Mouse (Mus musculus) neural tube, embryonic 10.5 days (tissue): ENCODE data around the gene Ifngr2.

Source experiments
- DNase-seq: peaks from one replicate; pipeline ENCODE4 v3.0.0-alpha.2; 2017; ENCODE audit warnings: low spot score; ENCODE audit errors: extremely low spot score

Gene Ifngr2

GRCm38 (mm10) chr16:91534888-91535287, 12.0 kb upstream of the Ifngr2 start:
- no peak for DNase-seq

DNA sequence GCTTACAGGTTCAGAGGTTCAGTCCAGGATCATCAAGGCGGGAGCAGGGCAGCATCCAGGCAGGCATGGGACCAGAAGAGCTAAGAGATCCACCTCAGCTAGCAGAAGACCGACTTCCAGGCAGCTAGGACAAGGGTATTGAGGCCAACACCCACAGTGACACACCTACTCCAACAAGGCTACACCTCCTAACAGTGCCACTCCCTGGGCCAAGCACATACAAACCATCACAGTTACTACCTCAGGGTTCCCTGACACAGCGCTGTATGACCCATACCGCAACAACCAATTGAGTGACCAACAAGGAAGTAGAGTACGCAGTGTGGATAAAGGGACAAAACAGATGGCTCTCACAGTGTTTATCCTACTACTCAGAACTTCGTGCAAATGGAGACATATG, 10.5 kb upstream of the Ifngr2 start:
- no peak for DNase-seq

DNA sequence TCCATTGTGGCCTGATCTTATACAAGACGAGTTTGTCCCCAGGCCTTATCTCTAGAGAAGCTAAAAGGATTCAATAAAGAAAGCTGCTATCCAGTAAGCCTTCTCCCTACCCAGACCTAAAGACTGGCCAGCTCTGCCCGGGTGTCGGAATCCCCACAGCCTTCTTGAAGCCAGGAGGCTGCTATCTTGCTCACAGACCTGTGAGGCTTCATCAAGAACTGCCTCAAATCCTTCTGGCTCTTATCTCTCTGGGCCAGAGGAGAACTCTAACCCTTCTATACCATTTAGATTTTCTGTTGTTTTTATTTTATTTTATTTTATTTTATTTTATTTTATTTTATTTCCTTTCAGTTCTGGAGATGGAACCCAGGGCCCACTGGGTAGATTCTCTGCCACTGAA, 9.8 kb upstream of the Ifngr2 start:
- DNase-seq, result no peak

- DNase-seq, result no peak
Measured at GRCm38 (mm10) chr16:91538051-91538450, 8.8 kb upstream of the Ifngr2 start.

DNA sequence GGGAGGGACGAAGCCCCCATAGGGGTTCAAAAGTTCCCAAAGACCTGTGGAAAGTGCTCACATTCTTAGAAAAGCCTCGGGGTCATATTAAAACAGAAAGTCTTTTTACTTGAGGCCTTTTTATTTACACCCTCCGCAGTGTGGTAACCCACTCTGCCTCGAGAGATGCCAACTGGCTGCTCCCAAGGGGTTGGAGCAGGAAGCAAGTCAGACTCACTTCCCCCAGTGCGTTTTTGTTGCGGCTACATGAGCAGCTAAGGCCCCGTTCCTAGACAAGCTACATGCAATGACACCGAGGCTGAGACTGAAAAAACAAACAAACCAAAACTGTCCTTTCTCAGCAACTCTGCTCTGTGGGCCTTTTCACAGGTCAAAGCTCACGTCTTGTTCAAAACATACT, 8.4 kb upstream of the Ifngr2 start:
- no peak for DNase-seq

- no peak for DNase-seq
Measured at GRCm38 (mm10) chr16:91541573-91542081, 5.2 kb upstream of the Ifngr2 start.

- DNase-seq, result no peak
Measured at GRCm38 (mm10) chr16:91543619-91544018, 3.3 kb upstream of the Ifngr2 start.

GRCm38 (mm10) chr16:91545597-91546281, 1.1 kb upstream of the Ifngr2 start:
- no peak for DNase-seq

DNA sequence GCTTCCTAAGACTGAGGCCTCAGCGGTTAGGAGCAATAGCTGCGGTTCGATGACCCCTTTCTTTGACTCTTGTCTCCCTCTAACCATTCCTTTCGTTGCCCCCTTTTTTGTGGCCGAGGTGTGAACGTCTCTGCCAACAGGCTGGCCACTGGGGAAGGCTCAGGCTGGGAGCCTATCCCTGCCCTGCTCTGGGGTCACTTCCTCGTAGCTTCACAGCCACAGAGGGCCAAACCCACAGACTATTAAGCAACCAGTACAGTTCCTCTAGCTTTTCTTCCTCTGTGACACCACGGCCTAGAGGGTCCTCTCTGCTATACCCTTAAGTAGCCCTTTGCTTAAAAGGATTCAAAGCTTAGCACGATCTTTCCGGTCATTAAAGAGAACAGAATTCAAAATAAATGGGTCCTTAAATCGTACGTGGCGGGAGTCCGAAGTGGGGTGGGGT, 459 bp upstream of the Ifngr2 start:
- DNase-seq, result no peak

DNA sequence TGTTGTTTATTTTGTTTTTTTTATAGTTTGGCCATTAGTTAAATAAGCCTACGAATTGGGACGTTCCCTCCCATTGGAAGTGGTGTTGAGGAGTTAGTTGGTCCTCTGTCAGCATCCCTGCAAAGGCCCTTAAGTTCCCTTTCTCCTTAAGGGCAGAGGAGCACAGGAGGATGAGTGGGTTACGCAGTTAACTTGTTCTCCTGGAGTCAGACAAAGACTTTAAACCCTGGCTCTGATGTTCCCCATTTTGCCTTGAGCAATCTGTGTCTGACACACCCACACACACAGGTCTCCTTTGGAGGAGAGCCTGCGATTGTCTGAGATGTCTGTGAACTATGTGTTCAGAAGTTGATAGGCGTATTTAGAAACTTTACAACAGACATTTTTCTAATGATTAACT, 1.1 kb downstream of the Ifngr2 start:
- DNase-seq, result no peak

- no peak for DNase-seq
Measured at GRCm38 (mm10) chr16:91548586-91548985, 1.7 kb downstream of the Ifngr2 start.

DNA sequence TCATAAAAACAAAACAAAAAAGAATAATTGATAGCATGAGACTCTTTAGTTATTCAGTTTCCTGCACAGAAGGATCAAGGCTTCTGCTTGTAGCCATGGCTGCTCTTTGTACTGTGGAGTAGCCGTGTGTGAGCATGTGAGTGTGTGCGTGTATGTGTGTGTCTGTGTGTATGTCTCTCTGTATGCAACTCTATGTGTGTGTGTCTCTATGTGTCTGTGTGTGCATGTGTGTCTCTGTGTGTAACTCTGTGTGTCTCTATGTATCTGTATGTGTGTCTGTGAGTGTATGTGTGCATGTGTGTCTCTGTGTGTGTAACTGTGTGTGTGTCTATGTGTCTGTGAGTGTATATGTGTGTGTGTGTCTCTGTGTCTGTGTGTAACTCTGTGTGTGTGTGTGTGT, 2.1 kb downstream of the Ifngr2 start:
- DNase-seq, result no peak

DNA sequence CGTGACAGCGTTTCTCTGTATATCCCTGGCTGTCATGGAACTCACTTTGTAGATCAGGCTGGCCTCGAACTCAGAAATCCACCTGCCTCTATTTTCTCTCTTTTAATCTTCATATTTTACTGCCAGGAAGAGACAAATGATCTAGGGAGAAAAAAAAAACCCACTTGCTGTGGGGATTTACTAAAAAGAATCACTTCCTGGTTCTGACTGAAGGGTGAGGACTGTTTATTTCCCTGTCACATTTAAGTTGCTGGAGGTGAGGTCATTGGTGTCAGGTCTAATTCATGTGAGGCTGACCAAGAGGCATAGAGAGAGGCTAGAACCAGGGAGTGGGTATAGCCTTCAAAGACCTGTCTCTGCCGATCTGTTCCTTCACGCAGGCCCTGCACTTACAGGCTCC, 2.7 kb downstream of the Ifngr2 start:
- DNase-seq, result no peak

DNA sequence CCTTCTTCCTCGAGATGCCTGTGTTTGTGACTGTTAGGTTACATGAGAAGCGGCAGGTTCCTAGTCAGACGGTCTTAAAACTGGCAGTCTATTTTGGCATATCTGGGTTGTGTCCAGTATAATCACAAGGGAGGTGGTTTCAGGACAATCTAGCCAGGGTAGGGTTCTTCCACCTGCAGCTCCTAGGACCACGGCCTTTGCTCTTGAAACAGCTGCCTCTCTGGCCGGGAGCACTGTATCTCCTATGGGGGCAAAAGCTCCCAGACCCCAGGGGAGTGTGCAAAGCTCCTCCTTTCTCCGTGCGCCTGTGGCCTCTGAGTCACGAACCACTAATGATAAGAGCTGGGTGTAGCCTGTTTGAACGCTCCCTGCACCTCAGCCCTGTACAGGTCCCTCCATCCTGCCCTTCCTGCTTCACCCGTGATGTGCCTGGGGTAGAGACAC, 4.2 kb downstream of the Ifngr2 start:
- no peak for DNase-seq

GRCm38 (mm10) chr16:91552072-91552471, 5.2 kb downstream of the Ifngr2 start:
- no peak for DNase-seq

DNA sequence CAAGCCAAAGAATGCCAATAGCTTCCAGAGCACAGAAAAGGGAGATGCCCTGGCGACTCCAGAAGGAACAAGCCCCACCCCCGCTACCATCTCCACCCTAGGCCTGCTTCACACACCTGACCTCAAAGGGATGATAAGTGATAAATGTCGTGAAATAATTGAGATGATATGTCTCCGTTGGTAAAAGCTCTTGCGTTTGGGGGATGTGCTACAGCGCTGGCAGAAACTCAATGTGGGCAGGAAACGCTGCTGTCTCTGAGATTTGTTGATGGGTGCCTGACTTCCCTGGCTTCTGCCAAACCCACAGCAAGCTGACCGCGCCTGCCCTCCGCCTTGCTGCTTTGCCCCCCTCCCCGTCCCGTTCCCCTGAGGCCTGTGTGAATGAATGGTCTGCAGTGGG, 6.8 kb downstream of the Ifngr2 start:
- DNase-seq, result no peak

DNA sequence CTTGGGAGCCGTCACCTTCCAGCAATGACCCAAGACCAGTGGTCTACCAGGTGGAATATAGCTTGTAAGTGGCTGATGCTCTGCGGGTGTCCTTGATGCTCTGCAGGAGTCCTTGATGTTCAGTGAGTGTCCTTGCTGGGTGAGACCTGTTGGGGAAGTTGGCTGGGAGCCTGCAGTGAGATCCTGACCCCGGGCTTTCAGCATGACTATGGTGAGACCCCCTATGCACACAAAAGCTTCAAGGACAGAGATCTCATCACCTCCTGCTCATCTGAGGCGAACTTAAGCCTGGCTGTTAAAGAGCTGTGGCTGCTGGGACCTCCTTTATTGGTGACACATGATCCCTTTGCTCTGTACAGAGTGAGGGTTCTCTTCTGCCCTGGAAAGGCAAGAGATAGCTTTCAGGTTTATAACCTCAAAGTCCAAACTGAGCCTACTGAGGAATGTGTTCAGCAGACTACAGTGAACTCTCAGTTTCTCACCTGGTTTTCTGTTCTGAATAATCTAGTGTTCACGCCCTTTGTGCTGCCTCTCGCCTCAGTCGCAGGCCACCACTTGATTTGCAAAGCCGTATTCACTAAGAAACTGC, 8.2 kb downstream of the Ifngr2 start:
- DNase-seq, result no peak

DNA sequence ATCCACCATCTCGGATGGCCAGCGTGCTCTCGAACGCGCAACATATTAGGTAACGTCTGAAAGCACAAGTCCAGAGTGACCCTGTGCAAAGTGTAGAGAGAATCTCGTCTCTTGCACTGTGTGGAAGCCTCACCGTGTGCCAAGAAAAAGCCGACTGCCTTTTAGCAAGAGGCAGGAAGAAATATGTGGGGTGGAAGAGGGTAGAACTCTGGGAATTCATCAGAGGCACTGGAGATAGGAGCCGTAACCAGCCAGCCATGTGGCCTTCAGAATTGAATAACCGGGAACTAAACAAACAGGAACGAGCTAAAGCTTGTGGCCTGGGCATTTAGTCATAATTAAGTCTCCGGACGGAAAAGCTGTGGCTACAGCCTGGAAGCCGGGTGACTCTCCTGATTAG, 9.8 kb downstream of the Ifngr2 start:
- no peak for DNase-seq

DNA sequence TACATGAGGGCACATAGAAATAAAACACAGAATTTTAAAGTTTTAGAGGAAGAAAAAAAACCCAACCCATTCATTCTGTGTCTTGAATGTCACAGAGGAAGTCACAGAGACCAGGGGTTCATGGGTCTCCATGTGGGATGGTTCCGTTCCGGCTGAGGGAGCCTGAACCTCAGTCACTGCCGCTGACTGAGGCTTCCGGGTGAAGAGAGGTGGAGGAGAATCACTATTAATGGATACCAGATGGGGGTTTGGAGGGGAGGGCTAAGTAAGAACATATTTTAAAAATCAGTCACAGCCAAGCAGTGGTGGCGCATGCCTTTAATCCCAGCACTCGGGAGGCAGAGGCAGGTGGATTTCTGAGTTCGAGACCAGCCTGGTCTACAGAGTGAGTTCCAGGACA, 10.3 kb downstream of the Ifngr2 start:
- no peak for DNase-seq

- DNase-seq, result no peak
Measured at GRCm38 (mm10) chr16:91557693-91558092, 10.8 kb downstream of the Ifngr2 start.

GRCm38 (mm10) chr16:91561099-91561498, 14.2 kb downstream of the Ifngr2 start:
- no peak for DNase-seq

- DNase-seq, result no peak
Measured at GRCm38 (mm10) chr16:91561541-91562457, 14.9 kb downstream of the Ifngr2 start.
